Mouse (Mus musculus) liver, embryonic 14.5 days (tissue): ENCODE measurements at regions not wholly inside any gene's neighbourhood (a gene's known extent, or its start where the extent isn't known, plus 50 kb on each side); places are given as distances from the start of the nearest gene placed in this dataset.
"Not testable (repeated sequence)": the region's sequence is repeated elsewhere in the genome, so short reads cannot be mapped to it uniquely, and the experiment has no call there.

Source experiments
- CTCF ChIP-seq: IDR thresholded peaks from 2 replicates; pipeline ENCODE4 v1.5.1; 2016; ENCODE audit warnings: antibody characterized with exemption, low read depth, control low read depth
- EP300 ChIP-seq: IDR thresholded peaks from 2 replicates; pipeline ENCODE4 v1.6.1; 2016; ENCODE audit warnings: antibody characterized with exemption, low read depth

- not testable (repeated sequence) for TF ChIP-seq CTCF, EP300
Observed at GRCm38 (mm10) chr13:61978856-61979255, 150.8 kb upstream of the Zfp808 start.
